In the genomic region with DNA sequence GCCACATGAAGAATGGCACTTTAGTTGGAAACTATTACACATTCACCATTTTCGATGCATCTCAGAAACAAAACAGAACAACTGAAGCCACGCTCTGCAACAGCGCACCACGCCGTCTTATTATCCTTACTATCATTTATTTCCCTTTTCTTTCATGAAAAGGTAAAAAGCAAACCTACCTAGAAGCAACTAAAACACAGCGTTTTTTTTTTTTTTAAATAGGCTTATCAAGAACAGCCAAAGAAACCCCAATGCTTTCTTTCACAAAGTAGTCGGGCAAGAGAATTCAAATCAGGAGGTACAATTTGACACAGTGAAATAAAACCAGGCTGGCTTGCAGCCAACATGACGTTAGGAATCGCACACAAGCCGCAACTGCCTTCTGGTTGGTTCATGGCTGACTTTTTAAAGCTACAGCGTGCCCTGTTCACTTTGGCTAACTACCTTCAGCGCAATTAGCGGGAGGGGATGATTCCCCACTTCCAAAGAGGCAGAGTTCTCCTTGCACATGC, we compare ENCODE assay signal across 9 mouse cellular contexts. TPM values are rescaled to one million over a fixed set of nuclear protein-coding genes. Genes with fewer than 3 reads are reported as not detected.
DNase-seq lines count a peak whose midpoint lies in the region; ATAC-seq lines count a peak whose summit lies in the region.
"Had no signal": no experiment of that assay in that cellular context is flagged by ENCODE, and none has a peak within 500 bp of the region (broad histone marks: within the 10 kb centered on the region; RNA-seq: fewer than 3 reads in every experiment).

No protein-coding gene starts in this region.

- peaks cover 5% of the 10 kb centered on the region; the same call in 1 of the 2 replicates for H3K4me1 ChIP-seq in intestine, embryonic 15.5 days (replicated peaks)

- intact Hi-C loops in gastrocnemius, postnatal 36 days (cut with DNase I) = no loop called here

- ATAC-seq in intestine, embryonic 15.5 days = peak; percentile 57

- H3K4me2 ChIP-seq in intestine, embryonic 15.5 days (replicated peaks) = peak overlapping the region; percentile 62

- H3K4me3 ChIP-seq in intestine, embryonic 15.5 days (replicated peaks) = 0 out of 2 replicates have a peak overlapping the region, but pooled peaks have one; percentile 17

- peak; percentile 16 to 34 for DNase-seq in cerebellum, adult 18-20 months
- no peak for DNase-seq in cerebellum, adult 11 months
- DNase-seq in cerebellum, postnatal 25 days = peak; percentile 33 to 64
- peak; percentile 36 to 53 for DNase-seq in gastrocnemius, postnatal 36 days
- DNase-seq in left cerebral cortex, adult 8-10 months (ENCODE audit: low spot score in 2 of 2) = peak; percentile 30 to 46
- DNase-seq in lung, postnatal 4 days = peak; percentile 40 to 42
- DNase-seq in right cerebral cortex, postnatal 25 days = peak; percentile 53

- H3K27me3 ChIP-seq in intestine, embryonic 15.5 days (replicated peaks) = no peaks in the 10 kb centered on the region

- no peaks in the 10 kb centered on the region for H3K9me3 ChIP-seq in intestine, embryonic 15.5 days

- no peaks in the 10 kb centered on the region for H3K36me3 ChIP-seq in intestine, embryonic 15.5 days

- no peak overlapping the region for H3K9ac ChIP-seq in intestine, embryonic 15.5 days

- peak overlapping the region; percentile 44; the same call in 1 of the 2 replicates for H3K27ac ChIP-seq in intestine, embryonic 15.5 days

- 44% methylated on average over 13 of the region's 13 CpGs for WGBS in intestine, embryonic 15.5 days

RNA-seq across cellular contexts. Expression of a gene that starts 3.2 kb away (rescaled TPM):
- under 1 TPM; 0.39 to 0.82 TPM for total RNA-seq in gastrocnemius, postnatal 36 days (2021)
- polyA plus RNA-seq in intestine, embryonic 15.5 days (2015; fragmentation: Nextera tagmentation; extraction: Ambion mirVana) = 0.53 and 0.59 TPM in 2 replicates
- under 1 TPM; 0.23 to 0.49 (median 0.45) TPM for total RNA-seq in left cerebral cortex, adult 8-10 months (2022)

RNA-seq across cellular contexts. Expression of a gene that starts 31.1 kb away (rescaled TPM):
- not detected for total RNA-seq in gastrocnemius, postnatal 36 days (2021)
- polyA plus RNA-seq in intestine, embryonic 15.5 days (2015; fragmentation: Nextera tagmentation; extraction: Ambion mirVana) = not detected in 2 replicates
- total RNA-seq in left cerebral cortex, adult 8-10 months (2022) = not detected
- polyA plus RNA-seq: large intestine, adult 2 months had no signal
